Mouse (Mus musculus) kidney, embryonic 16.5 days (tissue): Measurements from ENCODE around the gene Iqcf1. TPM values are rescaled to one million over a fixed set of nuclear protein-coding genes. Genes with fewer than 3 reads are reported as not detected.

ENCODE experiments used
- ATAC-seq: fragments of 200-750 bp; cut with Nextera tagmentation; 2 replicates; pipeline ENCODE4 v1.8.0; 2017; ENCODE audit warnings: moderate TSS enrichment; ENCODE audit not compliant: low FRiP score, low TSS enrichment
- H3K27ac ChIP-seq: fragments of 300-500 bp; sonication (generic); 2 replicates; pipeline ENCODE4 v1.5.1; 2014; ENCODE audit warnings: low read length
- H3K27me3 ChIP-seq: fragments of 300-500 bp; sonication (generic); 2 replicates; pipeline ENCODE4 v1.6.1; 2014; ENCODE audit warnings: low read length, control low read depth, mixed read lengths; ENCODE audit not compliant: insufficient read depth
- H3K36me3 ChIP-seq: fragments of 300-500 bp; sonication (generic); 2 replicates; pipeline ENCODE4 v1.6.1; 2014; ENCODE audit warnings: low read length, control low read depth, mixed read lengths; ENCODE audit not compliant: insufficient read depth
- H3K4me1 ChIP-seq: fragments of 300-500 bp; sonication (generic); 2 replicates; pipeline ENCODE4 v1.6.1; 2014; ENCODE audit warnings: low read length, control low read depth, mixed read lengths; ENCODE audit not compliant: insufficient read depth
- H3K4me2 ChIP-seq: fragments of 300-500 bp; sonication (generic); replicated peaks from 2 replicates; pipeline ENCODE4 v1.6.1; 2014; ENCODE audit warnings: low read depth, low read length
- H3K4me3 ChIP-seq: fragments of 300-500 bp; sonication (generic); 2 replicates; pipeline ENCODE4 v1.5.1; 2014; ENCODE audit warnings: mild to moderate bottlenecking, low read length
- H3K9ac ChIP-seq: fragments of 300-500 bp; sonication (generic); replicated peaks from 2 replicates; pipeline ENCODE4 v1.6.1; 2014; ENCODE audit warnings: low read length
- H3K9me3 ChIP-seq: fragments of 300-500 bp; sonication (generic); 2 replicates; pipeline ENCODE4 v1.6.1; 2016; ENCODE audit warnings: low read length, control low read depth
- WGBS: fragments of 180-500 bp; shearing (Covaris S2); extraction: QIAGEN DNeasy Blood & Tissue Kit; methylation state at CpG from one replicate; pipeline ENCODE4 v1.1.7; 2014; 5-methylcytosine and 5-hydroxymethylcytosine counted together
- polyA plus RNA-seq: library from polyadenylated mRNA; unstranded; fragments of >200 nt; fragmentation: Nextera tagmentation; extraction: Ambion mirVana; gene quantifications from 2 replicates; pipeline ENCODE4 v1.2.1, GENCODE M21; 2015

Iqcf1 gene
- not detected in 2 replicates for polyA plus RNA-seq

GRCm38 (mm10) chr9:106499667-106500066 lies at the start of gene Iqcf1:
TSS of gene Iqcf1 (plus strand) at chr9:106499967.
- Histone ChIP-seq H3K9me3 (no peaks in the 10 kb centered on the region), H3K4me1 (no peaks in the 10 kb centered on the region), H3K36me3 (no peaks in the 10 kb centered on the region), H3K27me3 (no peaks in the 10 kb centered on the region), H3K4me3 (no peak within 1 kb of the TSS), H3K4me2 (no peak within 1 kb of the TSS), H3K27ac (no peak within 1 kb of the TSS), H3K9ac (no peak within 1 kb of the TSS)
- 90% methylated on average over 6 of the region's 6 CpGs for WGBS
- no peak for ATAC-seq

GRCm38 (mm10) chr9:106450661-106451060 lies 49.1 kb upstream of the Iqcf1 start:
- Histone ChIP-seq H3K9ac (peak overlapping the region; percentile 35), H3K27ac (peak overlapping the region; percentile 80), H3K4me1 (peaks cover 85% of the 10 kb centered on the region), H3K4me3 (no peak overlapping the region), H3K4me2 (peak overlapping the region; percentile 39), H3K36me3 (no peaks in the 10 kb centered on the region), H3K27me3 (no peaks in the 10 kb centered on the region), H3K9me3 (no peaks in the 10 kb centered on the region)
- no peak for ATAC-seq
- 7% methylated on average over 9 of the region's 9 CpGs for WGBS

GRCm38 (mm10) chr9:106451298-106451697 lies 48.5 kb upstream of the Iqcf1 start:
- Histone ChIP-seq H3K9ac (0 out of 2 replicates have a peak overlapping the region, but pooled peaks have one; percentile 35), H3K27me3 (no peaks in the 10 kb centered on the region), H3K27ac (peak overlapping the region; percentile 80), H3K4me3 (no peak overlapping the region), H3K4me2 (peak overlapping the region; percentile 39), H3K4me1 (peaks cover 85% of the 10 kb centered on the region), H3K9me3 (no peaks in the 10 kb centered on the region), H3K36me3 (no peaks in the 10 kb centered on the region)
- WGBS, result 61% methylated on average over 11 of the region's 11 CpGs
- no peak for ATAC-seq

GRCm38 (mm10) chr9:106451899-106452298 lies 47.9 kb upstream of the Iqcf1 start:
- ATAC-seq, result no peak
- H3K9ac ChIP-seq, result 0 out of 2 replicates have a peak overlapping the region, but pooled peaks have one; percentile 80
- WGBS, result 56% methylated on average over 2 of the region's 2 CpGs
- peaks cover 85% of the 10 kb centered on the region for H3K4me1 ChIP-seq
- no peaks in the 10 kb centered on the region for H3K9me3 ChIP-seq
- H3K4me2 ChIP-seq, result 0 out of 2 replicates have a peak overlapping the region, but pooled peaks have one; percentile 2
- no peaks in the 10 kb centered on the region for H3K27me3 ChIP-seq
- H3K27ac ChIP-seq, result no peak overlapping the region
- H3K4me3 ChIP-seq, result no peak overlapping the region
- no peaks in the 10 kb centered on the region for H3K36me3 ChIP-seq

- Histone ChIP-seq H3K36me3 (no peaks in the 10 kb centered on the region), H3K4me3 (peak overlapping the region; percentile 81), H3K9ac (peak overlapping the region; percentile 80), H3K4me2 (peak overlapping the region; percentile 94), H3K4me1 (peaks cover 86% of the 10 kb centered on the region), H3K27me3 (no peaks in the 10 kb centered on the region), H3K27ac (peak overlapping the region; percentile 96), H3K9me3 (no peaks in the 10 kb centered on the region)
- no peak for ATAC-seq
- WGBS, result 38% methylated on average over 6 of the region's 6 CpGs
Measured at GRCm38 (mm10) chr9:106452351-106452750, 47.4 kb upstream of the Iqcf1 start.

GRCm38 (mm10) chr9:106452821-106453220 lies 46.9 kb upstream of the Iqcf1 start:
- WGBS, result 2% methylated on average over 7 of the region's 7 CpGs
- ATAC-seq, result peak; percentile 3; the same call in 1 of the 2 replicates

GRCm38 (mm10) chr9:106453271-106454070 lies 46.3 kb upstream of the Iqcf1 start, which contains the start of gene Pcbp4:
TSS of gene Pcbp4 (plus strand) at chr9:106453291.
- WGBS, result under 1% methylated on average over 52 of the region's 74 CpGs
- Histone ChIP-seq H3K4me3 (peak within 1 kb of the TSS; percentile 81), H3K27me3 (no peaks in the 10 kb centered on the region), H3K4me1 (peaks cover 88% of the 10 kb centered on the region), H3K9ac (peak within 1 kb of the TSS; percentile 80), H3K4me2 (peak within 1 kb of the TSS; percentile 94), H3K36me3 (no peaks in the 10 kb centered on the region), H3K27ac (peak within 1 kb of the TSS; percentile 96), H3K9me3 (no peaks in the 10 kb centered on the region)
- ATAC-seq, result peak; percentile 65

More at GRCm38 (mm10) chr9:106452821-106453220, 46.9 kb upstream of the Iqcf1 start:
- Histone ChIP-seq H3K4me3 (peak overlapping the region; percentile 81), H3K4me2 (peak overlapping the region; percentile 94), H3K4me1 (peaks cover 88% of the 10 kb centered on the region), H3K27ac (peak overlapping the region; percentile 96), H3K36me3 (no peaks in the 10 kb centered on the region), H3K27me3 (no peaks in the 10 kb centered on the region), H3K9ac (peak overlapping the region; percentile 80), H3K9me3 (no peaks in the 10 kb centered on the region)

- peak overlapping the region; percentile 89 for H3K27ac ChIP-seq
- ATAC-seq, result peak; percentile 5; the same call in 1 of the 2 replicates
- H3K27me3 ChIP-seq, result no peaks in the 10 kb centered on the region
- WGBS, result 3% methylated on average over 18 of the region's 20 CpGs
- peaks cover 84% of the 10 kb centered on the region for H3K4me1 ChIP-seq
- H3K36me3 ChIP-seq, result no peaks in the 10 kb centered on the region
- peak overlapping the region; percentile 94 for H3K4me2 ChIP-seq
- H3K9ac ChIP-seq, result peak overlapping the region; percentile 80
- no peaks in the 10 kb centered on the region for H3K9me3 ChIP-seq
- peak overlapping the region; percentile 81 for H3K4me3 ChIP-seq
Measured at GRCm38 (mm10) chr9:106454071-106454761, 45.6 kb upstream of the Iqcf1 start.

- no peaks in the 10 kb centered on the region for H3K9me3 ChIP-seq
- peaks cover 3% of the 10 kb centered on the region; the same call in 1 of the 2 replicates for H3K36me3 ChIP-seq
- H3K27ac ChIP-seq, result peak overlapping the region; percentile 89
- H3K27me3 ChIP-seq, result no peaks in the 10 kb centered on the region
- H3K4me3 ChIP-seq, result peak overlapping the region; percentile 81
- peaks cover 82% of the 10 kb centered on the region for H3K4me1 ChIP-seq
- H3K4me2 ChIP-seq, result peak overlapping the region; percentile 94
- WGBS, result 3% methylated on average over 17 of the region's 17 CpGs
- H3K9ac ChIP-seq, result peak overlapping the region; percentile 80
- peak; percentile 4; the same call in 1 of the 2 replicates for ATAC-seq
Measured at GRCm38 (mm10) chr9:106454888-106455681, 44.7 kb upstream of the Iqcf1 start.
